Mouse (Mus musculus) left cerebral cortex, adult 11 months (tissue): ENCODE measurements around the gene Prph.
"Not testable (repeated sequence)": the region's sequence is repeated elsewhere in the genome, so short reads cannot be mapped to it uniquely, and the experiment has no call there.

Experiments
- DNase-seq: peaks from one replicate; pipeline ENCODE4 v3.0.0; 2022; ENCODE audit warnings: low spot score

Gene Prph

DNA sequence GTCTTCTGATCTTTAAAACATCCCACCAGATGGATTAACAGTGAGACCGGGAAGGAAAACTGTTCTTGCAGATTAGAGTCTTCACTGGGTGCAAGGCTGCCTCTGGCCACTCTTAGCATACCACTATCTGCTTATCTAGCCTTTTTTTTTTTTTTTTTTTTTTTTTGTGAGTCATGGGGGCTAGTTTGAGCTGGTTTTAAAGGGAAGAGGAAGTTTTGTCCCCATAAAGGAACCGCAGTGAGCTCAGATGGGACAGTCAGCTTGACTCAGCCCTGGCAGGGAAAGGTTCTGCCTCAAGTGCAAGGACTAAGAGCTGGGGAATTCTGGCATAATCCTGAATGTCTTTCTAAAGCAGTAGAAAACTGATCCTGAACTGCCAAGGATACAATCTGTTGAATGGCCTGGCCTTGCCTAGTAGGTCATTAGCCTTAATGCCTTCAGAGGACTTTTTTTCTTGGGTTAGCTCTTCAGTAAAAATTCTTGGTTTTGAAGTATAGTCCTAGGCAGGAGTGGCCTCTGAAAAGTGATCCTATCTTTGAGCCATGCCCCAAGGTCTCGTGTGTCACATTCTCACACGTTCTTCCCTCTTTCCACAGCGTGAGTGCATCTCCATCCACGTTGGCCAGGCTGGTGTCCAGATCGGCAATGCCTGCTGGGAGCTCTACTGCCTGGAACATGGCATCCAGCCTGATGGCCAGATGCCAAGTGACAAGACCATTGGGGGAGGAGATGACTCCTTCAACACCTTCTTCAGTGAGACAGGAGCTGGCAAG, 21.3 kb upstream of the Prph start:
- DNase-seq = no peak

DNA sequence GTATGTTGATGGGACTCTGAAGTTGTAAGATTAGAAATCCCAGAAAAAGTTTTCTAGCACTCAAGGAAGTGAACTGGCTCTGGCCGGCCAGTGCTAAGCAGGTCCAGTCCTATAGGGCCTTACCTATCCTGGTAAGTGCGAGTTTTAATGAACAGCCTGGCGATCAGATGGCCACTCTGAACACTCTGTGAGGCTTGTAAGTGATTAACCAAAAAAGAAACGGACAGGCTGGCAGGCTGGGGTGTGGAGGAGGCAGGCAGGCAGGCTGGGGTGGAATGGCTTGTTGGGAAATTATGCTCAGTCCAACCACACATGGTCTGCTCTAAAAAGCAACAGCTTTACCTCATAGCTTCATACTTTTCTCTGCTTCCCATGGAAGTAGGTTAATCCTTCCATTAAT, 19.5 kb upstream of the Prph start:
- no peak for DNase-seq

DNA sequence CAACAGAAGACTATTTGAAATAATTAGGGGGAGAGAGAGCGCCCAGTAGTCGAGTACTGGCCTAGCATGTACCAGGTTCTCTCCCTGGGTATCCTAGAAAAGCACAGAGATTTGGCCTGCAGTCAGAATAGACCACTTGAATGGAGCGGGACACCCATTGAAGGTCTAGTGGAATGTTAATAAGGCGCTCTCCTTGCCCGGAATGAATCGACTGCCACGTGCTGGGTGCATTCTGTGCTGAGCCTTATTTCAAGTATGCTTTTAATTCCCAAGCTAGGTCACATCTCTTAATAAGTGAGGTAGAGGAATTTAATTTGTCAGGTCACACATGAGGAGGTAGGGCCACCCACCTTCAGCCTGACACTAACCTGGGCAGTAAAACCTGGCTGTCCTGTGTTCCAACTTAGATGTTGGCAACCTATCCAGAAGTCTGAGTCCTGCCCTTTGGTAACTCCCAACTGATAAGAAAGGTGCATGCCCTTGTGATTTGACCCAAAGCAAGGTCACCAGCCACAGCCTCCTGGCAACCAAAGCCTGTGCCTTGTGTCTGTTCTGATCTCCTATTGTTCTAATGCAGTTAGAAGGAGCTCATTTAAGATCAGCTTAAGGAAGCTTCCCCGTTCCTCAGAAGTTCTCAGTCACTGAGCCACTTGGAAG, 18.6 kb upstream of the Prph start:
- no peak for DNase-seq

DNA sequence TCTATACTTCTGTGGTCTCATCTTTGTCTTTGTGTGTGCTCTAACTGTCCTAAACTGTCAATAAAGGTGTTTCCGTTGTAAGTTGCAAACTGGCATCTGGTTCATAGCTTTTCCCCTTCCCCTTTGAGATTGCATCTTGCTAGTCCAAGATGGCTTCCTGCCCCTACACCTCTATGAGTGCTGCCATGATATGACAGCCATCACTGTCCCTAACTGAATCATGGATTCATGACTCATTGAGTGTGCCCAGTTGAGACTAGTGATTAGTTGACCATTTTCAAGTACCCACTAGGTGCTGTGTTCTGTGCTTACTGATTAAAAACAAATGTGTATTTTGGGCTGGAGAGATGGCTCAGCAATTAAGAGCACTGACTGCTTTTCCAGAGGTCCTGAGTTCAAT, 16.9 kb upstream of the Prph start:
- no peak for DNase-seq

DNA sequence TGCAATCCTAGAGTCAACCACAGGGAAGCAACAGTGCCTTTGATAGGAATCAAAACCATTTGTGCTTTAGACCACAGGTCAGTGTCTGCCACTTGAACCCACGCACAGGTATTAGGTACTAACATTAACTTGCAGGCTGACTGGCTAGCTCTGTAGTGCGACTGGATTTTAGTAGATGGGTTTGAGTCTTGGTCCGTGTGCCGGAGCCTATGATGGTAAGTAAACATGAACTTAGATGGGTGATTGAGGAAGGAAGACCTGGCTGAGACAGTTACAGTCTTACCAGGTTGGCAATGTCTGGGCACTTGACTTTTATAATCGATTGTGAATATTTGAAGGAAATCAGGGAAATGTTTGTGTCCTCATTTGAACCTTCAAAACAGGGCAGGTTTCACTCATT, 16.2 kb upstream of the Prph start:
- DNase-seq = no peak

DNA sequence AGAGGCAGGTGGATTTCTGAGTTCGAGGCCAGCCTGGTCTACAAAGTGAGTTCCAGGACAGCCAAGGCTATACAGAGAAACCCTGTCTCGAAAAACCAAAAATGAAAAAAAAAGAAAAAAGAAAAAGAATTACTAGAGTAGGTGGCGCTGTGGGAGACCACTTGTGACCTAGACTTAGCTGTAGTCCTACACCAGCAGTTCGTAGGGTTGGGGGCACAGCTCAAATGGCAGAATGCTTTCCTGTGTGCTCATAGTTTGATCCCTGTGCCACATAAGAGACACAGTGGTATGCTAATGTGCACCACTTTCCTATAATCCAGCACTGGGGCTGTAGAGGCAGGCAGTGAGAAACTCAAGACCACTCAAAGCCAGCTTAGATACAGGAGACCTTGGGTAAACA, 15.7 kb upstream of the Prph start:
- DNase-seq = no peak

DNA sequence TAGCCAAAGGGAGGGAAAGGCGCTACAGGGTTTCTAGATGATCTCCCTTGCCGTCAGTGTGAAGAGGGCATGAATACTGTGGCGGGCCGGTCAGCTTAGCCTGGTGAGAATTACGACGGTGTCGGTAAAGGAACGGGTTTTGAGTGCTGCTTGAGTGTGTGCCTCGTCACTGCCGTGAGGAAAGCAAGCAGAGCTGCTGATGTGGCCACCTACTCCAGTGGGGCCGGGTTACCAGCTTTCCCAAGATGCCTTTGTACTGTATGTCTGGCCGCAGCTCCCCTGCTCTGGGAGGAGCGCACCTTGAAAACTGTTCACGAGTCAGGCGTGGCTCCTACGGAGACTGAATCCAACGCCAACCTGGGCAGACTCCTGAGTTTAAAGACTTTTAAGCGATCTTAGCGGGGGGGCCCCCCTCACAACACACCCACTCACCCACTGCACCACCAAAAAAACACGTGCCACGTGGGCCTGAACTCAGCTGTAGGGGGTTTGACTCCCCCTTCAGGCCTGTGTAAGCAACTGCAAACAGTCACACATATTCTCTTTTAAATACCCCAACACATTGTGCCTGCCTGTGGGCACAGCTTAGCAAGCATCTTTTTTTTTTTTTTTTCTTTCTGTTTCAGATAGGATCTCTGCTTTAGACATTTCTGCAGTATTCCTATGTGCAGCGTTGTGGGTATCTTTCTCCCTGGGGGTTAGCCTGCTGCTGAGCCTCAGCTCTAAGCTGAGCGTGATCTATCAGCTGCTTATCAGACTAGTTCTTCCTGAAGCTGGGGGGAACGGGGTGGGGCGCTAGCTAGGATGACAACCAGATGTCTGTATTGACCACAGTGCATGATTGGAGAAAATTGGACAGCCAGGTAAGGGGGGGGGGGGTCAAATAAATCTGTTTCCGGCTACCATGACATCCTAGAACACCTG, 14.7 kb upstream of the Prph start:
- DNase-seq = no peak

DNA sequence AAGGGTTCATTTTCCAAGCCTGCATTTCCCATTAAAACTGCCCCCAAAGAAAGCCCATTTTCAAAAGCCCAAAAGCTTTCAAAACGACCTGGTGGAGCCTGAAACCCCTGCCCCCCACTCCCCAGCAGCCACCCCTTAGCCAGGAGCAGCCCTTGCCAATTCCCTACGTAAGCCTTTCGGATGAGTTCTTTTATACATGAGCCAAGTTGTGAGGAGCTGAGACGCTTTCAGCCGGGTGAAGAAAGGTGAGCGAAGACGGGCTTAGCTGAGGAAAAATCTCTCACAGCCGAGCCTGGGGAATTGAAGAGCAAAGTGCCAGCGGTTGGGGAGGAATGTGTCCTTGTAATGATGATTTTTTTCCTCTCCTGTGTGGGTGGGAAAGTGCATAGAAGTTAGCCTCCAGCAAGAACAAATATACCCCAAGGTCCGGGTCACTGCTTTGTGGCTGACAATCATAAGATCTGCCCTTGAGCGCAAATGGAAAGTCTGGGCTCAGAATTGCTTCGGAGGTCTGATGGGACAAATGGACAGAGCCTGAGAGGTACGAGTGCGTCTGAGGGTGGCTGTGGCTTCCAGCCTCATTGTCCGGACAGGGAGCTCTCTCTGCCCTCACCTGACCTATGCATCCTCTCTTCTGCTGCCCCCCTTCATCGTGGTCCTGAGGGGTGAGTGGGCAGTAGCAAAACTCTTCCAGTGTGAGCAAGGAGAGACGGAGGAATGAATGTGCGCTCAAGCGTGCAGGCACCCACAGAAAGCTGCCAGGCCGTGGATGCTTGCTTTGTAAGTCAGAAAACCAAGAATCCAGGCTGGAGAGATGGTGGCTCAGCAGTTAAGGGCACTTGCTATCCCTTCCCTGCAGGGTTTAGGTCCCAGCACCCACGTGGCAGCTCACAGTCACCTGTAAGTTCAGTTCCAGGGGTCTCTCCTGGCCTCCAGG, 13.8 kb upstream of the Prph start:
- no peak for DNase-seq

DNA sequence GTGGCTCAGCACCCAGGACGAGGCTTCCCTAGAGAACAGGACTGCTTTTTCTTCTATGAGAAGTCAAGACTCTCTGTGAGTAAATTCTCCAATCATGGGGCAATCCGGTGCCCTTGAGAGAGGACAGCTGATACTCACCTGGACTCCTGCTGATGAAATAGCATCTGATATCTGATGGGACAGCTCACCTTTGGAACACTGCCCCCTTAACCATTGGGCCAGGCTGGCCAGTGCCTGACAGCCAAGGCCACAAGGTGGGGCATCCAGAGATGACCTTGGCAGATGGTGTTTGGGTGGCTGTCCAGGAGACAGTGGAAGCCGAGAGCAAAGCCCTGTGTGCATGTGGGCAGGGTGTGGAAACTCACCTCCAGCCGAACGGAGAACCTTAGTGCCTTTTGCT, 12.6 kb upstream of the Prph start:
- DNase-seq = no peak

DNA sequence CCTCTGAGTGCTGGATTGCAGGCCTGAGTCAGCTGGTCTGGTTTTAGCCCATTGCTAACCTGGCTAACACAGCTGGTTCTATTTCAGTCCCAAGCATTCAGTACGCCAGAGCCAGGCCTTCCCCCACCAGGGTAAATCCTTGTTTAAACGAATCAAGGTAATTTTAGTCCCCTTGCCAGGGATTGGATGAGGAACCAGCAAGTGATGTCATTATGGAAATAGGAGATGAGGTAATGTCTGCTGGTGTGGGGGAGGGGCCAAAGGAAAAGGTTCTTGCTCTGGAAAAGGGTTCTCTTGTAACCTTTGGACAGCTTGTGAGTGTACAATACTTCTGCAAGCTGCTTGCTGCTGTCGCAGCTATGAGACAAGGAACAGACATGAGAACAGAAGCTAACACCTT, 10.1 kb upstream of the Prph start:
- DNase-seq = no peak

DNA sequence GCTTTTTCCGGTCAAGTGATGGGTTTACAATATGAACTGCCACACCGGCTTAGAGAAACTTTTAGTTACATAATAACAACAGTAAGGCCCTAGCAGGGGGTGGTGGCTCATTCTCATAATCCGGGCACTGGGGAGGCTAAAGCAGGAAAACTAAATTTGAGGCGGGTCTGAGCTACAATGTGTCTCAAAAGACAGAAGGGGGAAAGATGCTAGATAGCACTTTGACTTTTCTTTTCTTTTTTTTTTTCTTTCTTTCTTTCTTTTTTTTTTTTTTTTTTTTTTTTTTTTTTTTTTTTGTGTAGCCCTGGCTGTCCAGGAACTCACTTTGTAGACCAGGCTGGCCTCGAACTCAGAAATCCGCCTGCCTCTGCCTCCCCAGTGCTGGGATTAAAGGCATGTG, 9.2 kb upstream of the Prph start:
- DNase-seq = not testable (repeated sequence)

DNA sequence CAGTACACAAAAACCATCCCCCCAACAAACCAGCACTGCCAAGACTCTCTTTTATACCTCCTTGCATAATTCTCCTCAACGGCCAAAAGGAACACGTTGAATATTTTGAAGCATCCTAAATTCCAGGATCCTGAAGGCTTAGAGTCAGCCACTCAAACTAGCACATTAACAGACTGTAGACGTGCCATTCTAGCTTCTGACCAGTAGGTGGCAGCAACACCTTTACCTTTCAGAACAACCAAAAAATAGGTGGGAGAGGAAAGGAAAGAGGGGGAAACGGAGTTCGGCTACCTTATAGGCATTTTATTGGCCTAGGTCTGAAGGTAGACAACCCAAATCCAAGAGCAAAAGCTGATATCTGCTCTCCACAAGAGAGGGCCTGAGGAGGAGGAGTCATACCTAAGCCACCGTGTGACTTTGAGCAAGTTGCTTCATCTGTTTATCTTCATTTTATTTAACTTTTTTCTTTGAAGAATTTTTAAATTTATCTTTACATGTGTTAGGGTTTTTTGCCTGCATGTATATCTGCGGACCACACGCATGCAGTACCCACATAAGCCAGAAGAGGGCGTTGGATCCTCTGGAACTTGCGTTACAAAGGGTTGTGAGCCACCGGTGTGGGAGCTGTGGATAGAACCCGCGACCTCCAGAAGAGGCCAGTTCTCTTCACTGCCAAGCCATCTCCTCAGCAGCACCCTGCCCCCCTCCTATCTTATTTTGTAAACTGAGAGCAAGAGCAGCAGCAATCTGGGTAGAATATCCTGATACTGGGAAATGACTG, 5.3 kb upstream of the Prph start:
- DNase-seq = no peak

DNA sequence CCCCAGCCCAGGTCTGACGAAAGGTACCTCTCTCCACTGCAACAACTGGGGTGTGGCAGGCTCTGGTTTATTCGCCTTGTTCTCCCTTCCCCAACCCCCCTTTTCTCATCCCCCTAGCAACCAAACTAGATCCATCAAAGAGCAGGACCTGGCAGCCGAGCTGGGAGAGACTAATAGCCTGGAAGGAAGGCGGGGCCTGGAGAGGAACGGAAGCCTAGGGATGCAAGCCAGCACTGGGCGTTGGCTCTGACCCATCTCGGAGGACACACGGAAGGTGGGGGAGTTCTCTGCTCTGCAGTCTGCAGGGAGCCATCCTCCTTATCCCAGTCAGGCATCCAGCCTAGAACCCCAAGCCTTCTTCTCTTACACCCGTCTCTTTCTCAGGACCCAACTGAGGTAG, 1.6 kb upstream of the Prph start:
- DNase-seq = no peak

DNA sequence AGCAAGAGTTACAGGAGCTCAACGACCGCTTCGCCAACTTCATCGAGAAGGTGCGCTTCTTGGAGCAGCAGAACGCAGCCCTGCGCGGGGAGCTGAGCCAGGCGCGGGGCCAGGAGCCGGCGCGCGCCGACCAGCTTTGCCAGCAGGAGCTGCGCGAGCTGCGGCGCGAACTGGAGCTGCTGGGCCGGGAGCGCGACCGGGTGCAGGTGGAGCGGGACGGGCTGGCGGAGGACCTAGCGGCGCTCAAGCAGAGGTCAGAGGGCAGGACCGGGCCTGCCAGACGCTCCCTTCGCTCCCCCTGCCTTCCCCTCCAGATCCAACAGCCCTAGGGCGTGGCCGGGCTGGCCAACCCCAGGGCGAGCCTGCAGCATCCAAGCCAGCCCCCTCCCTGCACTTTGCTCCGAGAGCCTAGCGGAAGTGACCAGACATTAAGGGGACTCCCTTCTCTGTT, 562 bp downstream of the Prph start:
- no peak for DNase-seq

DNA sequence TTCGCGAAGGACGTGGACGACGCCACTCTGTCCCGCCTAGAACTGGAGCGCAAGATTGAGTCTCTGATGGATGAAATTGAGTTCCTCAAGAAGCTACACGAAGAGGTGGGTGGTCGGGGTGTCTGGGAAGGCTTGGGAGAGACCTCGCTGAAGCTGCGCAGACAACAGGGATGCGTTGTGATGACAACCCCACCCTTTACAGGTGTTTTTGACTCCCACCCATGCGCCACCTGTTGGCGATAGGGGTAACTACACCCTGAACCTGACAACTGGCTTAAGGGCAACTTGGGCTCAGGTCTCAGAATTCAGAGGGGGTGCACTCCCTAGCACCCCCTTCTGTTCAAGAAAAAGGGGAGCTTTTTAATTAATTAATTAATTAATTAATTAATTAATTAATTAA, 1.4 kb downstream of the Prph start:
- DNase-seq = no peak

DNA sequence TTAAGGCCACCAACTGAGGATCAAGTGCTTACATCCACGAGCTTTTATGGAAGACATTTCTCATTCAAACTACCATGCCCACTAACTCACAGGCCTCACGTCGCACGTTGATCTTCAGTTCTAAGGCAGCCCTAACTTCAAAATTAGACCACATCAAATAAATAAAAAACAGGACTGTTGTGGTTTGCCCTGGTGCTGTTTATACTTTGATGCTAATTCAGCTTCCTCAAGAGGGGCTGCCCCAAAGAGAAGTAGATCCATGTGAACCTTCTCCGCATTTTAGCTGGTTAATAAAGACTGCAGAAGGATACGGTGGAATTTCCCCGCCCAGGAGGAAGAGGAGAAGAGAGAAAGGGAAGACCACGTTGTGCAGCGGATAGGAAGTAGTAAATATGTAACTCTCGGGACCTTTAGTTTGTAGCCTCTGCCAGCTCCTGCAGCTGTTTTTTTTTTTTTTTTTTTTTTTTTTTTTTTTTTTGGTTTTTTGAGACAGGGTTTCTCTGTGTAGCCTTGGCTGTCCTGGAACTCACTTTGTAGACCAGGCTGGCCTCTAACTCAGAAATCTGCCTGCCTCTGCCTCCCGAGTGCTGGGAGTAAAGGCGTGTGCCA, 10.7 kb downstream of the Prph start:
- no peak for DNase-seq

DNA sequence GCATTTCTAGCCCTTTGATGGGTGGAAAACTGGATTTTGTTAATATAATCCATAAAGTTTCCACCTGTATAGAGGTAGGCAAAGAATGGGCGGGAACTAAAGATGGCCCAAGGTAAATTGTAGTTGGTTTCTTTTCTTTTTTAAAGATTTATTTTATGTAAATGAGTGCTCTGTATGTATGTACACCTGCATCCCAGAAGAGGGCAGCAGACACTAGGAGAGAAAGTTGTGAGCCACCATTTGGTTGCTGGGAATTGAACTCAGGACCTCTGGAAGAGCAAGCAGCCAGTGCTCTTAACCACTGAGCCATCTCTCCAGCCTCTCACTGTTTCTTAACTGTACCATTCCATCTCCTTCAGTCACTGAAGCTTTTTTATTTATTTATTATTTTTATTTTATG, 17.0 kb downstream of the Prph start:
- DNase-seq = no peak

DNA sequence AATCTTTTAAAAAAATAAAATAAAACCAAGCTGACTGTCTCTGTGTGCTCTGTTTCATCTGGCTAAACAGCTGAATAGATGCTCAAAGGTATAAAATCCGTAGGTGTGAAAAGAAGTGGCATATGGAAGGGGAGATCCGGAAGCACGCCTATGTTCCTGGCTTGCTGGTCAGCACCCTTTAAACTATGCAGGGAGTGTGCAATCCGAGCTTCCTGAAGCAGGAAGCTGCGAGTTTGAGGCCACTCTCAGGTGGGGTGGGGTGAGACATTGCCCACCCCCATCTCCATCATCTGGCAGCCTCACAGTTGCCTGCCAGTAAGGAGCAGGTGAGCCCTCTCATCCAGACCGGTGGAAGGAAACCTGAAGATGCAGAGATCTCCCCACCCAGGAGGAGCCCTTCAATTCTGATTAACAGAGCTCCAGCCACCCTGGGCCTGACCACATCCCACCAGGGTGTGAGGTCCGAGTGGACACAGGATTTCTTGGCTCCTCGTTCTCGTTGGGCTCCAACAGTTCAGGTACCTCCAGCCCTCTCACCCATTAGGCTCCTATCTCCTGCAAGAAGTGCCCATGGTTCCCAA, 19.1 kb downstream of the Prph start, which contains the start of gene Troap:
Troap (plus strand) TSS at position 557 of the 581 bp plus-strand sequence.
- DNase-seq = no peak

DNA sequence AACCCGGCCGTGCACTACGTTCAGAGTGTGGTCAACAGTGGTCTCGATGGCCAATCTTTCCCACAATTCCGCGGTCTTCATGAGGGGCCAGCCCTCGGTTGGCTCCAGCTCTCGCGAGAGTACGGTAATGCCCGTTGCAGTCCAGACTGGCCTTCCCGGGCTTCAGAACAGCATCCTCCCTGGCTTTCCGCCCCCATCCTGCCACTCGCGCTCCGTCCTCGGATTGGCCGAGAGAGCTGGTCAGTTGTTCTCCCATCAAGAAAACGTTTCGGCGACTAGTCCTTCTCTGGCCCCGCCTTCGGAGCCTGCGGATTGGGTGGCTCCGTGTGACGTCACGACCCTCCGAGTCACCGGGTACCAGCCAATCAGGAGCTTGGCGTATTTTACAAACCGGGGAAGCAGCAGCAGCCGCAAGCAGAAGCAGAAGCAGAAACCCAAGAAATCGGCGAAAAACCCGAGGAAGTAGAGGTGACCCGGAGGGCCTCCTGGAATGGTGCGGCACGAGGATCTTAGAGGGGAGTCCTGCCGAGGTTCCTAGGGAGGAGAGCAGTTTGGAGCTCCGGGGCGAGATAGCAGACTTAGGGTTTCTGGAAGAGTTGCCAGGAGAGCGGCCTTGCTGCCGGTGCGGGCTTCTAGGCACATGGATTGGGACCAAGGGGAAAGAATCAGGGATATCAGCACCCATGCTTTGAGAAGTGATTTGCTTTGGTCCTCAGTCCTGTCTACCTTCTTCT, 19.8 kb downstream of the Prph start:
- peak; percentile 96 for DNase-seq
